Mouse (Mus musculus) liver, embryonic 16.5 days (tissue): ENCODE results near the gene Mfsd6. TPM values are rescaled to one million over a fixed set of nuclear protein-coding genes. Genes with fewer than 3 reads are reported as not detected.

Source experiments
- polyA plus RNA-seq: library from polyadenylated mRNA; unstranded; fragments of >200 nt; fragmentation: Nextera tagmentation; extraction: Ambion mirVana; gene quantifications from 2 replicates; pipeline ENCODE4 v1.2.1, GENCODE M21; 2015

Mfsd6 gene
- polyA plus RNA-seq, 1 experiment from 2014 or later: 0.61 TPM

Other genes with a start within 250 kb of the Mfsd6 start
- 9.4 and 10.8 TPM in 2 replicates for gene Nab1, start 226.8 kb downstream of the Mfsd6 start, polyA plus RNA-seq
- 1.3 and 1.5 TPM in 2 replicates for gene Nemp2, start 96.8 kb downstream of the Mfsd6 start, polyA plus RNA-seq
- 5.3 and 5.6 TPM in 2 replicates for gene Inpp1, start 90.2 kb upstream of the Mfsd6 start, polyA plus RNA-seq
- 14.8 and 16.7 TPM in 2 replicates for gene Hibch, start 117.5 kb upstream of the Mfsd6 start, polyA plus RNA-seq